Mouse (Mus musculus): ENCODE measurements around the gene Ddx42. TPM values are rescaled to one million over a fixed set of nuclear protein-coding genes. Genes with fewer than 3 reads are reported as not detected.
"Not testable (repeated sequence)": the region's sequence is repeated elsewhere in the genome, so short reads cannot be mapped to it uniquely, and the experiment has no call there.

Gene Ddx42
- polyA plus RNA-seq, 1 experiment = 22.0 TPM

- no peak for TF ChIP-seq CEBPB (IDR thresholded peaks at IDR 0.05; ENCODE audit: insufficient read depth, poor library complexity, severe bottlenecking)
- no peaks in the 10 kb centered on the region for H3K27me3 ChIP-seq (ENCODE audit: control insufficient read depth, insufficient read depth, insufficient read length)
- H3ac ChIP-seq (ENCODE audit: control insufficient read depth, insufficient read length) = no peak overlapping the region
- peaks cover 10% of the 10 kb centered on the region for H3K79me2 ChIP-seq (ENCODE audit: control insufficient read depth, insufficient read depth)
- H3K36me3 ChIP-seq (ENCODE audit: control insufficient read depth, insufficient read depth) = peaks cover 33% of the 10 kb centered on the region
- no peak overlapping the region for H3K4me2 ChIP-seq (ENCODE audit: low read depth)
- no peak overlapping the region for H3K4me3 ChIP-seq
These were observed 21.4 kb upstream of the Ddx42 start for GRCm38 (mm10) chr11:106195341-106195740.

- peaks cover 61% of the 10 kb centered on the region for H3K36me3 ChIP-seq (ENCODE audit: control insufficient read depth, insufficient read depth)
- no peak overlapping the region for H3ac ChIP-seq (ENCODE audit: control insufficient read depth, insufficient read length)
- H3K4me2 ChIP-seq (ENCODE audit: low read depth) = no peak overlapping the region
- H3K4me3 ChIP-seq = no peak overlapping the region
- no peak for TF ChIP-seq MYOD1 (IDR thresholded peaks at IDR 0.05; ENCODE audit: control insufficient read depth in 1 of 3, insufficient read length in 2 of 3, low read depth in 2 of 3)
- TF ChIP-seq POLR2AphosphoS2 (IDR thresholded peaks at IDR 0.05; ENCODE audit: insufficient read length, low read depth) = no peak
- no peak for TF ChIP-seq USF1 (IDR thresholded peaks at IDR 0.05; ENCODE audit: low read depth)
- H3K79me2 ChIP-seq (ENCODE audit: control insufficient read depth, insufficient read depth) = no peaks in the 10 kb centered on the region
- no peaks in the 10 kb centered on the region for H3K27me3 ChIP-seq (ENCODE audit: control insufficient read depth, insufficient read depth, insufficient read length)
These were observed 18.4 kb upstream of the Ddx42 start for GRCm38 (mm10) chr11:106198277-106198676.

DNA sequence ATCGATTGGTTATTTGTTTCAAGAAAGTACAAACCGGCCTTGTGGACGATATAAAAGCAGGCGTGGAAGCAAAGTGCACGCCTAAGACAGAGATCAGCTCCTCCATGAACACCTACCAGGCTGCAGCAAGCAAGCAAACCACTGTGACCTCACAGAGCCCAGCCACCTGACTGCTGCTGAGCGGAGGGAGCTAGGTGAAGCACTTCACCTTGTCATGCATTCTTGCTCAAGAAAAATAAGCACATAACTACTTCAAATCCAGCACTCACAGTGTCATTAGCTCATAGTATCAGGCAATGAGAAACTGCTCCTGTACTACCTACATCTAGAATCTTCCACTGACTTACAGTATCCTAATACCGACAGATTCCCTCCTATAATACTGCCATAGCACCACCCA is 16.7 kb upstream of the Ddx42 start:
- H3K4me3 ChIP-seq; H3K79me2 ChIP-seq (ENCODE audit: control insufficient read depth, insufficient read depth); H3ac ChIP-seq (ENCODE audit: control insufficient read depth, insufficient read length); H3K4me2 ChIP-seq (ENCODE audit: low read depth); H3K27me3 ChIP-seq (ENCODE audit: control insufficient read depth, insufficient read depth, insufficient read length): not testable (repeated sequence)
- peaks cover 72% of the 10 kb centered on the region for H3K36me3 ChIP-seq (ENCODE audit: control insufficient read depth, insufficient read depth)

- Histone ChIP-seq H3K4me3 (no peak overlapping the region), H3ac (ENCODE audit: control insufficient read depth, insufficient read length) (no peak overlapping the region), H3K79me2 (ENCODE audit: control insufficient read depth, insufficient read depth) (no peaks in the 10 kb centered on the region), H3K4me2 (ENCODE audit: low read depth) (no peak overlapping the region), H3K36me3 (ENCODE audit: control insufficient read depth, insufficient read depth) (peaks cover 80% of the 10 kb centered on the region), H3K27me3 (ENCODE audit: control insufficient read depth, insufficient read depth, insufficient read length) (no peaks in the 10 kb centered on the region)
- TF ChIP-seq MAX (IDR thresholded peaks at IDR 0.05; ENCODE audit: low read depth) (no peak), REST (IDR thresholded peaks at IDR 0.05; ENCODE audit: insufficient read depth, insufficient read length) (no peak), USF1 (IDR thresholded peaks at IDR 0.05; ENCODE audit: low read depth) (no peak), E2F4 (IDR thresholded peaks at IDR 0.05; ENCODE audit: insufficient read depth) (no peak)
These were observed 16.0 kb upstream of the Ddx42 start for GRCm38 (mm10) chr11:106200756-106201155.

GRCm38 (mm10) chr11:106201337-106202122 is 15.2 kb upstream of the Ddx42 start:
- Histone ChIP-seq H3K4me2 (ENCODE audit: low read depth) (no peak overlapping the region), H3K36me3 (ENCODE audit: control insufficient read depth, insufficient read depth) (peaks cover 82% of the 10 kb centered on the region), H3K27me3 (ENCODE audit: control insufficient read depth, insufficient read depth, insufficient read length) (no peaks in the 10 kb centered on the region), H3K4me3 (no peak overlapping the region), H3ac (ENCODE audit: control insufficient read depth, insufficient read length) (no peak overlapping the region), H3K79me2 (ENCODE audit: control insufficient read depth, insufficient read depth) (no peaks in the 10 kb centered on the region)
- TF ChIP-seq MYOD1 (IDR thresholded peaks at IDR 0.05; ENCODE audit: control insufficient read depth in 1 of 3, insufficient read length in 2 of 3, low read depth in 2 of 3) = no peak

GRCm38 (mm10) chr11:106202123-106202465 is 14.6 kb upstream of the Ddx42 start, which contains the start of gene Strada:
Strada (minus strand) TSS chr11:106202168.
- Histone ChIP-seq H3ac (ENCODE audit: control insufficient read depth, insufficient read length) (no peak within 1 kb of the TSS), H3K27me3 (ENCODE audit: control insufficient read depth, insufficient read depth, insufficient read length) (no peaks in the 10 kb centered on the region), H3K4me3 (no peak within 1 kb of the TSS), H3K36me3 (ENCODE audit: control insufficient read depth, insufficient read depth) (peaks cover 82% of the 10 kb centered on the region), H3K79me2 (ENCODE audit: control insufficient read depth, insufficient read depth) (no peaks in the 10 kb centered on the region), H3K4me2 (ENCODE audit: low read depth) (no peak within 1 kb of the TSS)
- TF ChIP-seq POLR2AphosphoS2 (IDR thresholded peaks at IDR 0.05; ENCODE audit: insufficient read length, low read depth) (no peak), MAX (IDR thresholded peaks at IDR 0.05; ENCODE audit: low read depth) (no peak)

DNA sequence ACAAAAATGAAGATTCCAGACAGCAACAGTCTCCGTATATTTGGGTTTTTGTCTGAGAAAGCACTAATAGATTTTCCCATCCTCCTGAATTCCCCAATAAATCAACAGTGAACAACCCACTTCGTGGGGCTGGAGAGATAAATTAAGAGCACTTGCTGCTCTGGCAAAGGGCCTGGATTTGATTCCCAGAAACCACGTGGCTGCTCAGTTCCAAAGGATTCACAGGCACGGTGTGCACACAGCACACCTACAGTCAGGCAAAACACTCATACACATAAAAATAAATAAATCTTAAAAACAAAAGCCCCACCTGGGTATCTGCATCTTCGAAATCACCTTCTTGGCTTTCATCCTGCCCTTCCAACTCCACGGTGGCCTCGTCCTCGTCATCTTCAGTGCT is 4.0 kb upstream of the Ddx42 start:
- H3K36me3 ChIP-seq (ENCODE audit: control insufficient read depth, insufficient read depth) = peaks cover 47% of the 10 kb centered on the region
- H3K4me3 ChIP-seq = no peak overlapping the region
- TF ChIP-seq TCF3 (IDR thresholded peaks at IDR 0.05; ENCODE audit: insufficient read length, low read depth) = no peak
- no peak for TF ChIP-seq MAX (IDR thresholded peaks at IDR 0.05; ENCODE audit: low read depth)
- no peak for TF ChIP-seq USF1 (IDR thresholded peaks at IDR 0.05; ENCODE audit: low read depth)
- TF ChIP-seq MYOD1 (IDR thresholded peaks at IDR 0.05; ENCODE audit: control insufficient read depth in 1 of 3, insufficient read length in 2 of 3, low read depth in 2 of 3) = no peak
- TF ChIP-seq POLR2AphosphoS2 (IDR thresholded peaks at IDR 0.05; ENCODE audit: insufficient read length, low read depth) = no peak
- no peak for TF ChIP-seq REST (IDR thresholded peaks at IDR 0.05; ENCODE audit: insufficient read depth, insufficient read length)
- no peak for TF ChIP-seq POLR2A (IDR thresholded peaks at IDR 0.05; ENCODE audit: insufficient read length, low read depth)
- no peak for TF ChIP-seq E2F4 (IDR thresholded peaks at IDR 0.05; ENCODE audit: insufficient read depth)
- no peaks in the 10 kb centered on the region for H3K27me3 ChIP-seq (ENCODE audit: control insufficient read depth, insufficient read depth, insufficient read length)
- no peak overlapping the region for H3ac ChIP-seq (ENCODE audit: control insufficient read depth, insufficient read length)
- peaks cover 54% of the 10 kb centered on the region for H3K79me2 ChIP-seq (ENCODE audit: control insufficient read depth, insufficient read depth)
- no peak overlapping the region for H3K4me2 ChIP-seq (ENCODE audit: low read depth)
